Mouse (Mus musculus) forebrain, embryonic 11.5 days (tissue): ENCODE measurements around the gene Hoxb13. TPM values are rescaled to one million over a fixed set of nuclear protein-coding genes. Genes with fewer than 3 reads are reported as not detected.

ENCODE experiments used
- ATAC-seq: fragments of 200-750 bp; cut with Nextera tagmentation; replicated peaks from 2 replicates; pipeline ENCODE4 v1.8.0; 2017; ENCODE audit warnings: moderate TSS enrichment; ENCODE audit not compliant: low FRiP score
- DNase-seq: peaks from one replicate; pipeline ENCODE4 v3.0.0-alpha.2; 2017; ENCODE audit warnings: low spot score
- H3K27ac ChIP-seq: fragments of 300-500 bp; sonication (generic); 2 replicates; pipeline ENCODE4 v1.5.1; 2014; ENCODE audit warnings: low read depth, low read length
- H3K27me3 ChIP-seq: fragments of 300-500 bp; sonication (generic); 2 replicates; pipeline ENCODE4 v1.6.1; 2014; ENCODE audit warnings: mild to moderate bottlenecking, low read length, mixed read lengths; ENCODE audit not compliant: control insufficient read depth, insufficient read depth
- H3K36me3 ChIP-seq: fragments of 300-500 bp; sonication (generic); 2 replicates; pipeline ENCODE4 v1.6.1; 2014; ENCODE audit warnings: mild to moderate bottlenecking, low read length, moderate library complexity, mixed read lengths; ENCODE audit not compliant: control insufficient read depth, insufficient read depth
- H3K4me1 ChIP-seq: fragments of 300-500 bp; sonication (generic); replicated peaks from 2 replicates; pipeline ENCODE4 v1.6.1; 2014; ENCODE audit warnings: low read length, mixed read lengths; ENCODE audit not compliant: control insufficient read depth, insufficient read depth
- H3K4me2 ChIP-seq: fragments of 300-500 bp; sonication (generic); 2 replicates; pipeline ENCODE4 v1.6.1; 2014; ENCODE audit warnings: low read depth, mild to moderate bottlenecking, low read length, moderate library complexity, mixed read lengths; ENCODE audit not compliant: severe bottlenecking
- H3K4me3 ChIP-seq: fragments of 300-500 bp; sonication (generic); 2 replicates; pipeline ENCODE4 v1.5.1; 2014; ENCODE audit warnings: low read depth, low read length
- H3K9ac ChIP-seq: fragments of 300-500 bp; sonication (generic); 2 replicates; pipeline ENCODE4 v1.6.1; 2014; ENCODE audit warnings: low read length
- H3K9me3 ChIP-seq: fragments of 300-500 bp; sonication (generic); 2 replicates; pipeline ENCODE4 v1.6.1; 2016; ENCODE audit warnings: low read length, mixed read lengths; ENCODE audit not compliant: control insufficient read depth
- WGBS: fragments of 180-500 bp; shearing (Covaris S2); extraction: QIAGEN DNeasy Blood & Tissue Kit; methylation state at CpG from one replicate; pipeline ENCODE4 v1.1.7; 2014; 5-methylcytosine and 5-hydroxymethylcytosine counted together
- polyA plus RNA-seq: library from polyadenylated mRNA; unstranded; fragments of >200 nt; fragmentation: Nextera tagmentation; extraction: Ambion mirVana; gene quantifications from 2 replicates; pipeline ENCODE4 v1.2.1, GENCODE M21; 2014

Hoxb13 gene
- polyA plus RNA-seq, 1 experiment from 2014 or later = not detected

DNA sequence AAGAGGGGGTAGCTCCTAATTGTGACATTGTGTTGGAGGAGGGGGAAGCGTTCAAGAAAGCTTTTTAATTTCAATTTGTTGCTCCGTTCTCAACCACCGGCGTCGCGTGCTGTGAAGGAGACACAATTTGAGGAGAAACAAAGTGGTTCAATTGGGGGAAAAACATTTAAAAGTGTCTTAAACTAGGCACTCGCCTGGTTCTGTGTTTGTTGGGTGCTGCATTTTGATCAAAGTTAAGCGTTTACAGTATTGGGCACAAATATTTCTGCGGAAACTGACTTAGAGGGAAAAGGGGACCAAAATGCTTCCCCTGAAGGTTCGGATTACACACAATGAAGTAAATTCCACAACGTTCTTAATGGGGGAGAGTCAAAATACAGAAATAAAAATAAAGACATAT, 10.2 kb downstream of the Hoxb13 start:
- Histone ChIP-seq H3K27ac (no peak overlapping the region), H3K4me2 (no peak overlapping the region), H3K4me3 (no peak overlapping the region), H3K4me1 (no peaks in the 10 kb centered on the region), H3K9ac (no peak overlapping the region), H3K36me3 (no peaks in the 10 kb centered on the region), H3K9me3 (no peaks in the 10 kb centered on the region), H3K27me3 (peaks cover 91% of the 10 kb centered on the region)
- ATAC-seq (no peak), DNase-seq (no peak)
- 1% methylated on average over 11 of the region's 11 CpGs for WGBS

DNA sequence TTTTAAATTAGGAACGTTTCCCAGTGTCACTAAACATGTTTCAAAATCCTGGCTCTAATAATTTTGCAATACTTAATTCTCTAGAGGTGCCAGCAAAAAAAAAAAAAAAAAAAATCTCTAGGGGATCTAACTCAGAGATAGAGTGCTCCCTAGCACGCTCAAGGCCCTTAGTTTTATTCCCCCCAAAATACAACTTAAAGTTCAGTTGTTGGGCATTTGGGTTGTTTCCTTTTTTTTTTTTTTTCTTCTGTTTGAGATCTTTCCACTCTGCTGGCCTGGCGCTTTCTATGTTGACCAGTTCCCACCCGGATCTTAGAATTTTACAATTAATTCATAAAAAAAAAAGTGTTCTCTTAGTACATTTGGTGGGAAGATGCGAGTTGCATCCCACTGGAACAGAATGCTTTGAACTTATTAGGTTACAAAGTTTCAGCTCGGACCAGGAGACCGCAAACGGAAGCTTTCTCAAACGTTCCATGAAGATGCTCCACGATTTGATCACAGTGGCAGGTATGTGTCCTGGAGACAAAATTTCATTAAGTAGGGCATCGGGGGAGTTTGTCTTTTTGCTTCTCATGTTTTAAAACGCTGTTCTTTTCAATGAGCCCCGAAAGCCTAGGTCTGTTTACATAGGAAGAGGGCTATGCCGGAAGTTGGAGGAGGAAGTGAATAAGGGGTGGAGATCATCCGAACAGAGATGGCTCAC, 11.5 kb downstream of the Hoxb13 start:
- H3K27me3 ChIP-seq = peaks cover 79% of the 10 kb centered on the region
- no peaks in the 10 kb centered on the region for H3K9me3 ChIP-seq
- H3K4me1 ChIP-seq = no peaks in the 10 kb centered on the region
- WGBS = 5% methylated on average over 15 of the region's 15 CpGs
- no peak overlapping the region for H3K4me2 ChIP-seq
- H3K9ac ChIP-seq = no peak overlapping the region
- H3K27ac ChIP-seq = no peak overlapping the region
- no peaks in the 10 kb centered on the region for H3K36me3 ChIP-seq
- DNase-seq (no peak), ATAC-seq (no peak)
- H3K4me3 ChIP-seq = no peak overlapping the region

DNA sequence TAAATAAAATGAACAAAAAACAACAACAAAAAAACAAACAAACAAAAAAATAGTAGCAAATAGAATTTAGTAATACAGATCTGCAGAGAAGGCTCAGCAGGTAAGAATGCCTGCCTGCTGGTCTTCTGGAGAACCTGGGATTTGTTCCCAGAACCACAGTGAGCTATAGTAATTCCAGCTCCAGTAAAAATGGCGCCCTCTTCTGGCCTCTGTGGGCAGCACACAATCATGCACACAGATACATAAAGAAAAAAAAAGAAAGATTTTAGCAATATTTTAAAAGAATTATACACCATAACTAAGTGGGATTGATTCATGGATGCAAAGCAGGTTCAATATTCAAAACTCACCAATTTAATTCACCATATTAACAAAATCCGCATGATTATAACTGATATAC, 29.7 kb downstream of the Hoxb13 start:
- DNase-seq (no peak), ATAC-seq (no peak)
- no peak overlapping the region for H3K9ac ChIP-seq
- 34% methylated on average over 2 of the region's 2 CpGs for WGBS
- no peaks in the 10 kb centered on the region for H3K9me3 ChIP-seq
- no peak overlapping the region for H3K4me2 ChIP-seq
- H3K27me3 ChIP-seq = no peaks in the 10 kb centered on the region
- H3K4me1 ChIP-seq = no peaks in the 10 kb centered on the region
- H3K4me3 ChIP-seq = no peak overlapping the region
- H3K27ac ChIP-seq = no peak overlapping the region
- H3K36me3 ChIP-seq = no peaks in the 10 kb centered on the region

DNA sequence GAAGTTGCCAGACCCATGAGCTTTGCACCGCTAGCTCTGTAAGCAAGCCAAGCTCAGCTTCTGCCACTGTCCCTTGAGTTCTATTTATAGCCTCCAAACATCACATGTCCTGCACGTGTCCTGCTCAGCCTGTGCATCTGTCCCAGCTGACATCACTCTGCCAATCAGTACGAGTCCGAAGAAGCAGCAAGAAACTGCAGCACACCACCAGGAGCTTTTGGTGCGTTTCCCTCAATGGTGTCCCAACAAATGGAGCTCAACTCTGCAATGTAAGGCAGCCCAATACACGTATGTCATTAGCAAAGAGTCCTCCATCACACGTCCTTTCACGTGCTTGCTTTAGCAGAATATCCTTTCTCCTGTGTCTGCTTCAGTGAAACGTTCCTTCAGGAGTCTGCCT, 33.6 kb downstream of the Hoxb13 start:
- ATAC-seq = no peak
- H3K4me1 ChIP-seq = no peaks in the 10 kb centered on the region
- DNase-seq = no peak
- H3K4me2 ChIP-seq = no peak overlapping the region
- no peaks in the 10 kb centered on the region for H3K36me3 ChIP-seq
- no peak overlapping the region for H3K4me3 ChIP-seq
- no peak overlapping the region for H3K27ac ChIP-seq
- H3K9me3 ChIP-seq = no peaks in the 10 kb centered on the region
- 82% methylated on average over 9 of the region's 9 CpGs for WGBS
- no peak overlapping the region for H3K9ac ChIP-seq
- no peaks in the 10 kb centered on the region for H3K27me3 ChIP-seq

DNA sequence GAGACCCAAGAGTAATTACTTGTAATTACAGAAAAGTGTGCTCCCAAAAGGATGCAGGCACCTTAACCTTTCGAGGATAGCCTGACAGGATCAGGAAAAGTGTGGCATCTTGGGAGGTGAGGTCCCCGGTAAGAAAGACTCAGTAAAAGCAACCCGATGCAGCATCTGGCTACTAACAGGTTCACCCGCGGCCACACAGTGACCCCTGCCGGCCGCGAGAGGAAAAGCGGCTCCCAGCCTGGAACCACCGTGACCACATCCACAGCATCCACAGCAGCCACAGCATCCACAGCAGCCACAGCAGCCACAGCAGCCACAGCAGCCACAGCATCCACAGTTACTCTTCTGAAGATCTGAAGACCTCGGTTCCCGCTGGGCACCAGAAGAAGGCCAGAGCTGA, 40.8 kb downstream of the Hoxb13 start:
- Histone ChIP-seq H3K27ac (no peak overlapping the region), H3K4me1 (no peaks in the 10 kb centered on the region), H3K4me3 (no peak overlapping the region), H3K9me3 (no peaks in the 10 kb centered on the region), H3K27me3 (no peaks in the 10 kb centered on the region; the same call in none of the 2 replicates), H3K36me3 (no peaks in the 10 kb centered on the region), H3K4me2 (no peak overlapping the region), H3K9ac (no peak overlapping the region)
- WGBS = 3% methylated on average over 12 of the region's 12 CpGs
- peak; percentile 80 for DNase-seq
- ATAC-seq = no peak

DNA sequence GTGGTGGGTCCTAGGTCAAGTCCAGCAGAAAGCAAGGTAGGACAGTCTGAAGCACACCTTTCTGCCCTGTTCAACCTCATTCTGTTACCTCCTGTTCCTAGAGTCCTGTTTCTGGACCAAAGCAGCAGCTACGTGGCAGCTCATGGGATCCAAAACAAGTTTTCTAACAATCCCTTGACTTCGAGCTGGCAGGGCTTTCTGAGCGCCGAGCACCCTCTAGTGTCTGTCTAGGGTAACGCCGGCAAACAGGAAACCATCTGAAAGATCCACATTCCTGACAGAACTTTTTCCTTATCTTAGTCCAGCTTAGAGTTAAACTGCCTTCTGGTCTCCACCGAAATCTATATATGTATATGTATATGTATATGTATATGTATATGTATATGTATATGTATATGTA, 46.1 kb downstream of the Hoxb13 start:
- DNase-seq (peak; percentile 66), ATAC-seq (no peak)
- H3K4me1 ChIP-seq = no peaks in the 10 kb centered on the region
- no peaks in the 10 kb centered on the region for H3K36me3 ChIP-seq
- no peak overlapping the region for H3K27ac ChIP-seq
- 2% methylated on average over 7 of the region's 7 CpGs for WGBS
- H3K4me2 ChIP-seq = no peak overlapping the region
- H3K27me3 ChIP-seq = no peaks in the 10 kb centered on the region; the same call in 1 of the 2 replicates
- H3K9ac ChIP-seq = no peak overlapping the region
- no peaks in the 10 kb centered on the region for H3K9me3 ChIP-seq
- no peak overlapping the region for H3K4me3 ChIP-seq

Other genes starting within 250 kb of the Hoxb13 start
- gene Igf2bp1, start 188.4 kb upstream of the Hoxb13 start, polyA plus RNA-seq = 109 and 114 TPM in 2 replicates
- gene Gip, start 169.8 kb upstream of the Hoxb13 start, polyA plus RNA-seq = not detected in 2 replicates
- gene Snf8, start 159.4 kb upstream of the Hoxb13 start, polyA plus RNA-seq = 39.4 and 41.4 TPM in 2 replicates
- 22.8 and 26.1 TPM in 2 replicates for gene Ube2z, start 128.9 kb upstream of the Hoxb13 start, polyA plus RNA-seq
- 440 and 449 TPM in 2 replicates for gene Atp5g1, start 118.6 kb upstream of the Hoxb13 start, polyA plus RNA-seq
- not detected in 2 replicates for gene Calcoco2, start 82.4 kb upstream of the Hoxb13 start, polyA plus RNA-seq
- gene Ttll6, start 60.5 kb upstream of the Hoxb13 start, polyA plus RNA-seq = not detected in 2 replicates
- not detected in 2 replicates for gene Hoxb9, start 77.1 kb downstream of the Hoxb13 start, polyA plus RNA-seq
- gene Hoxb8, start 87.6 kb downstream of the Hoxb13 start, polyA plus RNA-seq = not detected in 2 replicates
- gene Hoxb7, start 92.3 kb downstream of the Hoxb13 start, polyA plus RNA-seq = 0.21 TPM in 1 of 2 replicates, not detected in the other
- gene Hoxb6, start 98.2 kb downstream of the Hoxb13 start, polyA plus RNA-seq = not detected in 2 replicates
- 0.21 TPM in 1 of 2 replicates, not detected in the other for gene Hoxb5, start 109.0 kb downstream of the Hoxb13 start, polyA plus RNA-seq
- not detected in 2 replicates for gene Hoxb4, start 124.0 kb downstream of the Hoxb13 start, polyA plus RNA-seq
- gene Hoxb3, start 129.0 kb downstream of the Hoxb13 start, polyA plus RNA-seq = not detected in 2 replicates
- gene Hoxb2, start 156.2 kb downstream of the Hoxb13 start, polyA plus RNA-seq = 0.12 TPM in 1 of 2 replicates, not detected in the other
- gene Hoxb1, start 171.4 kb downstream of the Hoxb13 start, polyA plus RNA-seq = not detected in 2 replicates